Mouse (Mus musculus): ENCODE results near the gene Nynrin.

Nynrin gene

DNA sequence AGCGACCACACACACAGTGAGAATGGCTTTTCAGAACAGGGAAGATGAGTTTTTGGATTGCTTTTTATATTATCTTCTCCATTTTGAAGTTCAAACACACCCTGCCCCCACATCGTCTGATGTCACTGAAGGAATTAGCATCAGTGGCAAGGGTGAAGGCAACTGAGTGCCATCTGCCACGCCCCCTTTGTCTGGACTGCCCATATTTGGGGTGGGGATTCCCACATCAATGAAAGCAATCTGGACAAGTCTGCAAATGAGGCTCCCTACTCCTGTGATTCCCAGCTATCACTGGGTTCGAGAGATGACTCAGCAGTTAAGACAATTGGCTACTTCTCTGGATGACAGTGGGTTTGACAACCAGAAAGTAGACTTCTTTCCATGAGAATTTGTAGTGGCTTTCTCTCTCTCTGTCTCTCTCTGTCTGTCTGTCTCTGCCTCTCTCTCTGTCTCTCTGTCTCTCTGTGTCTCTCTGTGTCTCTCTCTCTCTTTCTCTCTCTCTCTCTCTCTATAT, 12.9 kb upstream of the Nynrin start:
- no peak for DNase-seq (ENCODE audit: low spot score)

GRCm38 (mm10) chr14:55842794-55843193, 11.0 kb upstream of the Nynrin start:
- no peak for DNase-seq (ENCODE audit: low spot score)

DNA sequence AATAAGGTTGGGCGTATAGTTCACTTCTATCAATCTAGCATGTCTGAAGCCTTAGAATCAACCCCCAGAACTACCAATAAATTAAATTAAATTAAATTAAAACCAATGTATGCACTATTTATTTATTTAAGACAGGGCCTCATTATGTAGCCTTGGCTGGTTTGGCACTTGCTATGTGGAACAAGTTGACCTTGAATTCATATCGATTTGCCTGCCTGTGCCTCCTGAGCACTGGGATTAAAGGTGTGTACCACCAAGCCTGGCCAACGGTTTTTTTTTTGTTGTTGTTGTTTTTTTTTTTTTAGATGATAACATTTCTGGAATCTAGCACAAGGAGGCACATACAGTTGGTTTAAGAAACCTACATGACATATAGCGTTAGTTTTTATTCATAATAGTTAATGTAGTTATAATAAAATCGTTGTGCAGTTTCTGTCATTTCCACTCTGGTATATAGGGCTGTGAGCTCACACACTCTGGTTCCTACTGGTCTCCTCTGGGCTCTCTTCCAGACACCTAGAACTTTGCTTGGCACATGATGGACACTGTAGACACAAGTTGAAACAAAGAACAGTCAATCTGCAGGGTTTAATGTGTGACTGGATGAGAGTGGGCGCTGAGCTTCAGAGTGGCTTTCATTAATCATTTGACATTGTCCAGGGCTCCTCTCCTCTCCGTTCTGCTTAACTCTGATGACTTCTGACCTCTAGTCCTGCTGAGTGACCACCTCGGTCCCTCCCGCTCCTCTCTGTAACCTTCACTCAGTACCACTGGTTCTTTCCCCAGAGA, 8.1 kb upstream of the Nynrin start:
- DNase-seq (ENCODE audit: low spot score): no peak

- DNase-seq (ENCODE audit: low spot score): no peak
These were observed 2.9 kb upstream of the Nynrin start for GRCm38 (mm10) chr14:55850885-55851284.

- no peak for DNase-seq (ENCODE audit: low spot score)
These were observed 911 bp upstream of the Nynrin start for GRCm38 (mm10) chr14:55852646-55853551.

- no peak for DNase-seq (ENCODE audit: low spot score)
These were observed 743 bp downstream of the Nynrin start for GRCm38 (mm10) chr14:55854406-55855100.

DNA sequence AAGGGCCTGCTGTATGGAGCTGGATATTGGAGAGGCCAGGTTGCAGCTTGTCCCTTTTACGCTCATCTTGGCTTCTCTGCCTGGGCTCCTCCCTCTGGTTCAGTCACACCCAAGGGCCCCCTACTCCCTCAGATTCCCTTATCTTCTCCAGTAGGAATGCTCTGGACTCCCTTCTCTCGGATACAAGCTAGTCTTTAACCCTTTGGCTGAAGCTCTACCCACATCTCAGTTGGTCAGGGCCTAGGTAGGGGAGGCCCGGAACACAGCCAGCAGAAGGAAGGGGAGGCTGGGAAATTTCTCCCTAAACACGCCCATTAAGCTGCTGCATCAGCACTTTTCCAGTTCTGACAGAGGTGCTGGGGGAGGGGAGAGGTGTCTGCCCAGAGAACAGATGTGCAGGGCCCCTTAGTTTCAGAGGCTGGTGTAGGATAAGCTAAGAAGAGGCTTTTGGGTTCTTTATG, 1.3 kb downstream of the Nynrin start:
- DNase-seq (ENCODE audit: low spot score): peak; percentile 31

- DNase-seq (ENCODE audit: low spot score): no peak
These were observed 3.8 kb downstream of the Nynrin start for GRCm38 (mm10) chr14:55857588-55857987.

DNA sequence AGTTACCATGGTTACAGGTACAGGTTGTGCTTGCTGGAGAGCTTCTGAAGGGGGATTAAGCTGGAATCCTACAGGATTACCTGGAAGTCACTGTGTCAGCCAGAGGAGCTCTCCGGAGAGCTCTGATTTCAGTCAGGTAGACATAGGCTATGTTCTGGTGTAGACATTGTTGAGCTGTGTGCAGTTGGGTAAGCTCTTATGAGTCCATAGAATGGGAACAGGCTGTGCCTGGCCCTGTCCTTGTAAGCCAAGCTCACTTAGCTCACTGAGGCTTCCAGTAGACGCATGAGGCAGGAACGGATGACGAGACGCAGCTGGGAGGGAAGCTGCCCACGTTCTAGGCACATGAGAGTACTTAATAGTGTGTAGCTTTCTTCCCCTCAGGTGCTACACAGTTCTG, 8.4 kb downstream of the Nynrin start:
- no peak for DNase-seq (ENCODE audit: low spot score)

DNA sequence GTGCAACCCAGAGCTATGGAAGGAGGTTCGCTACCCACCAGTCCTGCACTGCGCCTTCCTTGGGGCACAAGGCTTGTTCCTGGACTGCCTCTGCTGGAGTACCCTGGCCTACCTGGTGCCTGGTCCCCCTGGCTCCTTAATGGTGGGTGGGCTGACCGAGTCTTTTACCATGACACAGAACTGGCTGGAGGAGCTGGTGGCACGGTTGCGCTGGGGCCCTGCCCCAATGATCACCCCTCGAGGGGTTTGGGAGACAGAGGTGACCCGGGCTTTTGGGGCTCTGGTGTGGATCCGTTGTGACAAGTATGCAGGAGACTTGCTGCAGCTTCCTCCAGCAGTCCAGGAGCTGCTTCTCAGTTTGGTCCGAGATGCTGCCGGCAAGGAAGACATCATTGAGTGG, 9.2 kb downstream of the Nynrin start:
- no peak for DNase-seq (ENCODE audit: low spot score)

- DNase-seq (ENCODE audit: low spot score): peak; percentile 69
These were observed 10.0 kb downstream of the Nynrin start for GRCm38 (mm10) chr14:55863773-55864172.

- DNase-seq (ENCODE audit: low spot score): peak; percentile 49
These were observed 13.2 kb downstream of the Nynrin start for GRCm38 (mm10) chr14:55866962-55867361.

GRCm38 (mm10) chr14:55868230-55869026, 14.6 kb downstream of the Nynrin start:
- DNase-seq (ENCODE audit: low spot score): no peak

GRCm38 (mm10) chr14:55869538-55869937, 15.7 kb downstream of the Nynrin start:
- no peak for DNase-seq (ENCODE audit: low spot score)

DNA sequence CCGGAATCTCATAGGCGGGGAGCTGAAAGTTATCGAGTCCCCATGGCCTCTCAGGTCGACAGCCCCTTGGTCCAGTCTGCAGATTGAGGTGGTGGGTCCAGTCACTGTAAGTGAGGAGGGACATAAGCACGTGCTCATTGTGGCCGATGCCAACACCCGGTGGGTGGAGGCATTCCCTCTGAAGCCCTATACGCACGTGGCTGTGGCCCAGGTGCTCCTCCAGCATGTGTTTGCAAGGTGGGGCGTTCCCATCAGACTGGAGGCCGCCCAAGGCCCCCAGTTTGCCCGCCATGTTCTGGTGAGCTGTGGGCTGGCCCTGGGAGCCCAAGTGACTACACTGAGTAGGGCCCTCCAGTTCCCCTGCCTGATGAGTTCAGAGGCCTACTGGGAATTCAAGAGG, 18.2 kb downstream of the Nynrin start:
- no peak for DNase-seq (ENCODE audit: low spot score)

- DNase-seq (ENCODE audit: low spot score): no peak
These were observed 18.7 kb downstream of the Nynrin start for GRCm38 (mm10) chr14:55872551-55872950.

- no peak for DNase-seq (ENCODE audit: low spot score)
These were observed 19.5 kb downstream of the Nynrin start for GRCm38 (mm10) chr14:55873242-55873713.

GRCm38 (mm10) chr14:55873714-55874683, 20.2 kb downstream of the Nynrin start:
- DNase-seq (ENCODE audit: low spot score): peak; percentile 74

- DNase-seq (ENCODE audit: low spot score): no peak
These were observed 23.9 kb downstream of the Nynrin start for GRCm38 (mm10) chr14:55877469-55878315.

Measured in ovary, postnatal 36 days (tissue).